Mouse (Mus musculus) CD4-positive naive resting alpha-beta T cell, adult 76 days (primary cell): ENCODE measurements around the gene Acad8. TPM values are rescaled to one million over a fixed set of nuclear protein-coding genes. Genes with fewer than 3 reads are reported as not detected.

Experiments
- total RNA-seq: library from RNA; stranded (reverse); gene quantifications from one replicate; pipeline ENCODE4 v1.2.4, GENCODE M21; 2023

The Acad8 gene
- 22.3 TPM for total RNA-seq

GRCm38 (mm10) chr9:26999461-27000395 is at the start of gene Acad8, which contains the start of gene Thyn1:
Gene Acad8 (minus strand): TSS chr9:26999566.
Gene Thyn1 (plus strand): TSS chr9:26999710.

GRCm38 (mm10) chr9:27029828-27030762 is 30.7 kb upstream of the Acad8 start, which contains the start of the genes Vps26b and Ncapd3:
Gene Vps26b (minus strand): TSS chr9:27030065.
Gene Ncapd3 (plus strand): TSS chr9:27030175.

Other genes starting within 250 kb of the Acad8 start
- gene Glb1l2, start 193.1 kb downstream of the Acad8 start, total RNA-seq, result not detected
- not detected for gene Glb1l3, start 138.7 kb downstream of the Acad8 start, total RNA-seq
- gene Gm1110, start 76.5 kb downstream of the Acad8 start, total RNA-seq, result not detected
- gene Thyn1, start 144 bp upstream of the Acad8 start, total RNA-seq, result 22.6 TPM
- gene Vps26b, start 30.5 kb upstream of the Acad8 start, total RNA-seq, result 34.6 TPM
- 56.8 TPM for gene Ncapd3, start 30.6 kb upstream of the Acad8 start, total RNA-seq
- not detected for gene Jam3, start 155.9 kb upstream of the Acad8 start, total RNA-seq